Mouse (Mus musculus) midbrain, embryonic 10.5 days (tissue): ENCODE data around the gene Ston1. TPM values are rescaled to one million over a fixed set of nuclear protein-coding genes. Genes with fewer than 3 reads are reported as not detected.

Experiments
- DNase-seq: peaks from one replicate; pipeline ENCODE4 v3.0.0-alpha.2; 2017; ENCODE audit warnings: low spot score
- H3K27ac ChIP-seq: fragments of 300-500 bp; sonication (generic); replicated peaks from 2 replicates; pipeline ENCODE4 v1.5.1; 2016; ENCODE audit warnings: mild to moderate bottlenecking
- H3K27me3 ChIP-seq: fragments of 300-500 bp; sonication (generic); 2 replicates; pipeline ENCODE4 v1.6.1; 2016; ENCODE audit warnings: low read depth, mild to moderate bottlenecking; ENCODE audit not compliant: poor library complexity, severe bottlenecking
- H3K36me3 ChIP-seq: fragments of 300-500 bp; sonication (generic); 2 replicates; pipeline ENCODE4 v1.6.1; 2016; ENCODE audit warnings: mild to moderate bottlenecking, moderate library complexity
- H3K4me1 ChIP-seq: fragments of 300-500 bp; sonication (generic); 2 replicates; pipeline ENCODE4 v1.6.1; 2016
- H3K4me3 ChIP-seq: fragments of 300-500 bp; sonication (generic); 2 replicates; pipeline ENCODE4 v1.5.1; 2016; ENCODE audit warnings: mild to moderate bottlenecking, moderate library complexity
- H3K9me3 ChIP-seq: fragments of 300-500 bp; sonication (generic); replicated peaks from 2 replicates; pipeline ENCODE4 v1.6.1; 2016; ENCODE audit warnings: mild to moderate bottlenecking
- WGBS: fragments of 180-500 bp; shearing (Covaris S2); methylation state at CpG from one replicate; pipeline ENCODE4 v1.1.7; 2016; 5-methylcytosine and 5-hydroxymethylcytosine counted together
- polyA plus RNA-seq: library from polyadenylated mRNA; unstranded; fragments of >200 nt; fragmentation: Nextera tagmentation; extraction: Ambion mirVana; gene quantifications from 2 replicates; pipeline ENCODE4 v1.2.1, GENCODE M21; 2016

The Ston1 gene
- polyA plus RNA-seq, 1 experiment from 2014 or later: 1.7 TPM

GRCm38 (mm10) chr17:88569807-88570540 lies 27.5 kb upstream of the Ston1 start:
- Histone ChIP-seq H3K9me3 (no peaks in the 10 kb centered on the region), H3K4me3 (no peak overlapping the region), H3K36me3 (peaks cover 80% of the 10 kb centered on the region), H3K27me3 (no peaks in the 10 kb centered on the region), H3K27ac (no peak overlapping the region), H3K4me1 (peaks cover 11% of the 10 kb centered on the region)
- DNase-seq: no peak
- WGBS: 83% methylated on average over 10 of the region's 10 CpGs

GRCm38 (mm10) chr17:88570784-88571183 lies 26.7 kb upstream of the Ston1 start:
- H3K27ac ChIP-seq: no peak overlapping the region
- H3K27me3 ChIP-seq: no peaks in the 10 kb centered on the region
- H3K36me3 ChIP-seq: peaks cover 80% of the 10 kb centered on the region

GRCm38 (mm10) chr17:88574811-88575210 lies 22.7 kb upstream of the Ston1 start:
- no peak for DNase-seq
- no peak overlapping the region for H3K27ac ChIP-seq
- H3K4me3 ChIP-seq: no peak overlapping the region
- no peaks in the 10 kb centered on the region for H3K27me3 ChIP-seq
- peaks cover 11% of the 10 kb centered on the region for H3K4me1 ChIP-seq
- peaks cover 79% of the 10 kb centered on the region for H3K36me3 ChIP-seq
- no peaks in the 10 kb centered on the region for H3K9me3 ChIP-seq
- WGBS: 78% methylated on average over 5 of the region's 5 CpGs

More at GRCm38 (mm10) chr17:88570784-88571183, 26.7 kb upstream of the Ston1 start:
- peaks cover 11% of the 10 kb centered on the region for H3K4me1 ChIP-seq
- no peak for DNase-seq
- no peaks in the 10 kb centered on the region for H3K9me3 ChIP-seq
- H3K4me3 ChIP-seq: no peak overlapping the region
- 84% methylated on average over 11 of the region's 11 CpGs for WGBS

GRCm38 (mm10) chr17:88578522-88579242 lies 18.8 kb upstream of the Ston1 start:
- 95% methylated on average over 20 of the region's 20 CpGs for WGBS
- no peaks in the 10 kb centered on the region for H3K27me3 ChIP-seq
- no peaks in the 10 kb centered on the region for H3K4me1 ChIP-seq
- peaks cover 75% of the 10 kb centered on the region for H3K36me3 ChIP-seq
- no peaks in the 10 kb centered on the region for H3K9me3 ChIP-seq
- no peak overlapping the region for H3K4me3 ChIP-seq
- no peak overlapping the region for H3K27ac ChIP-seq
- no peak for DNase-seq

GRCm38 (mm10) chr17:88580556-88580955 lies 16.9 kb upstream of the Ston1 start:
- Histone ChIP-seq H3K36me3 (peaks cover 85% of the 10 kb centered on the region), H3K27ac (no peak overlapping the region), H3K4me3 (no peak overlapping the region), H3K4me1 (no peaks in the 10 kb centered on the region), H3K9me3 (peaks cover 6% of the 10 kb centered on the region; the same call in 1 of the 2 replicates), H3K27me3 (no peaks in the 10 kb centered on the region)
- DNase-seq: no peak
- 84% methylated on average over 6 of the region's 6 CpGs for WGBS

GRCm38 (mm10) chr17:88581511-88582021 lies 15.9 kb upstream of the Ston1 start:
- 84% methylated on average over 6 of the region's 6 CpGs for WGBS
- no peak for DNase-seq
- H3K27ac ChIP-seq: no peak overlapping the region
- H3K36me3 ChIP-seq: peaks cover 85% of the 10 kb centered on the region
- no peak overlapping the region for H3K4me3 ChIP-seq
- no peaks in the 10 kb centered on the region for H3K4me1 ChIP-seq
- peaks cover 6% of the 10 kb centered on the region; the same call in 1 of the 2 replicates for H3K9me3 ChIP-seq
- no peaks in the 10 kb centered on the region for H3K27me3 ChIP-seq

- H3K9me3 ChIP-seq: peaks cover 6% of the 10 kb centered on the region; the same call in 1 of the 2 replicates
- no peaks in the 10 kb centered on the region for H3K4me1 ChIP-seq
- no peak overlapping the region for H3K4me3 ChIP-seq
- peaks cover 82% of the 10 kb centered on the region for H3K36me3 ChIP-seq
- 94% methylated on average over 11 of the region's 11 CpGs for WGBS
- no peak for DNase-seq
- H3K27me3 ChIP-seq: no peaks in the 10 kb centered on the region
- no peak overlapping the region for H3K27ac ChIP-seq
Measured at GRCm38 (mm10) chr17:88582999-88583398, 14.5 kb upstream of the Ston1 start.

- Histone ChIP-seq H3K9me3 (peaks cover 6% of the 10 kb centered on the region; the same call in 1 of the 2 replicates), H3K4me3 (no peak overlapping the region), H3K4me1 (no peaks in the 10 kb centered on the region), H3K27ac (no peak overlapping the region), H3K27me3 (no peaks in the 10 kb centered on the region), H3K36me3 (peaks cover 82% of the 10 kb centered on the region)
- DNase-seq: no peak
- WGBS: 89% methylated on average over 8 of the region's 8 CpGs
Measured at GRCm38 (mm10) chr17:88583411-88583810, 14.1 kb upstream of the Ston1 start.

- Histone ChIP-seq H3K36me3 (peaks cover 64% of the 10 kb centered on the region), H3K4me3 (no peak overlapping the region), H3K27me3 (no peaks in the 10 kb centered on the region), H3K27ac (no peak overlapping the region), H3K9me3 (peaks cover 6% of the 10 kb centered on the region; the same call in 1 of the 2 replicates), H3K4me1 (no peaks in the 10 kb centered on the region)
- WGBS: 83% methylated on average over 15 of the region's 15 CpGs
- DNase-seq: no peak
Measured at GRCm38 (mm10) chr17:88587371-88587770, 10.1 kb upstream of the Ston1 start.

- no peak for DNase-seq
- H3K36me3 ChIP-seq: peaks cover 59% of the 10 kb centered on the region
- no peak overlapping the region for H3K27ac ChIP-seq
- no peaks in the 10 kb centered on the region for H3K27me3 ChIP-seq
- 96% methylated on average over 8 of the region's 8 CpGs for WGBS
- no peak overlapping the region for H3K4me3 ChIP-seq
- H3K9me3 ChIP-seq: peaks cover 6% of the 10 kb centered on the region; the same call in 1 of the 2 replicates
- H3K4me1 ChIP-seq: no peaks in the 10 kb centered on the region
Measured at GRCm38 (mm10) chr17:88588228-88588627, 9.3 kb upstream of the Ston1 start.

- Histone ChIP-seq H3K27ac (no peak overlapping the region), H3K27me3 (no peaks in the 10 kb centered on the region), H3K4me1 (no peaks in the 10 kb centered on the region), H3K36me3 (peaks cover 39% of the 10 kb centered on the region), H3K9me3 (no peaks in the 10 kb centered on the region), H3K4me3 (no peak overlapping the region)
- DNase-seq: no peak
- WGBS: 88% methylated on average over 6 of the region's 6 CpGs
Measured at GRCm38 (mm10) chr17:88590251-88590650, 7.2 kb upstream of the Ston1 start.

GRCm38 (mm10) chr17:88595071-88595470 lies 2.4 kb upstream of the Ston1 start:
- Histone ChIP-seq H3K36me3 (peaks cover 5% of the 10 kb centered on the region; the same call in 1 of the 2 replicates), H3K4me3 (no peak overlapping the region)
- 85% methylated on average over 4 of the region's 4 CpGs for WGBS

GRCm38 (mm10) chr17:88596068-88596467 lies 1.4 kb upstream of the Ston1 start:
- H3K36me3 ChIP-seq: no peaks in the 10 kb centered on the region
- 82% methylated on average over 4 of the region's 4 CpGs for WGBS
- no peak overlapping the region for H3K27ac ChIP-seq
- H3K4me1 ChIP-seq: peaks cover 36% of the 10 kb centered on the region
- no peaks in the 10 kb centered on the region for H3K27me3 ChIP-seq
- DNase-seq: no peak
- H3K9me3 ChIP-seq: no peaks in the 10 kb centered on the region
- no peak overlapping the region for H3K4me3 ChIP-seq

More at GRCm38 (mm10) chr17:88595071-88595470, 2.4 kb upstream of the Ston1 start:
- Histone ChIP-seq H3K4me1 (peaks cover 30% of the 10 kb centered on the region), H3K27me3 (no peaks in the 10 kb centered on the region), H3K27ac (no peak overlapping the region), H3K9me3 (no peaks in the 10 kb centered on the region)
- DNase-seq: no peak
